Mouse (Mus musculus) central nervous system, embryonic 18 days (tissue): ENCODE data around the gene Scgb2a2. TPM values are rescaled to one million over a fixed set of nuclear protein-coding genes. Genes with fewer than 3 reads are reported as not detected.

Source experiments
- polyA plus RNA-seq: library from polyadenylated mRNA; depleted of rRNA; stranded (reverse); fragments of >200 nt; gene quantifications from 2 replicates; pipeline ENCODE4 v1.2.3, GENCODE M21; 2012; rRNA removed

The Scgb2a2 gene
- not detected in 2 replicates for polyA plus RNA-seq

DNA sequence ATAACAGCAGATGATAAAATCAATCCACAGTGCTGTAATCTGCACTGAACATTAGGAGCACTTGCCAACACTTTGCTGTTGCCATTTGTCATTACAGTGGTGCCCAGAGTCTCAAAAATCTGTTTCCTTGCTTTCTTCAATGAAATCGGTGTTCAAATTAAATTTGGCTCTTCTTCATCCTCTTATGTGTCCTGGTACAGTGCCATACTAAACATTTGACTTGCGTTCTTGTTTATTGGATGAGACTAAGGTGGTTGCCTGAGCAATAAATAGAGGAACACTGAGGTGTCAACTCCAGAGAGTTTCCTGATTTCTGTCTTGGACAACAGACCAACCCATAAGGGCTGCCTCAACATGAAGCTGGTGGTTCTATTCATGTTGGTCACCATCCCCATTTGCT is at the start of gene Scgb2a2:
Gene Scgb2a2 (plus strand): TSS at position 301 of the 400 bp plus-strand sequence.

GRCm38 (mm10) chr19:9899072-9899779 is 51.9 kb downstream of the Scgb2a2 start, which contains the start of gene Incenp:
Incenp (minus strand) TSS chr19:9899551.

Other genes with a start within 250 kb of the Scgb2a2 start
- 14.1 and 15.8 TPM in 2 replicates for gene Incenp, start 52.0 kb downstream of the Scgb2a2 start, polyA plus RNA-seq
- gene Fth1, start 133.0 kb downstream of the Scgb2a2 start, polyA plus RNA-seq, result 993 and 1,137 TPM in 2 replicates
- 1.7 and 1.9 TPM in 2 replicates for gene Best1, start 154.1 kb downstream of the Scgb2a2 start, polyA plus RNA-seq
- gene Rab3il1, start 154.1 kb downstream of the Scgb2a2 start, polyA plus RNA-seq, result 15.5 and 16.5 TPM in 2 replicates
- gene Fads3, start 194.0 kb downstream of the Scgb2a2 start, polyA plus RNA-seq, result 79.2 and 84.4 TPM in 2 replicates